In the genomic region with DNA sequence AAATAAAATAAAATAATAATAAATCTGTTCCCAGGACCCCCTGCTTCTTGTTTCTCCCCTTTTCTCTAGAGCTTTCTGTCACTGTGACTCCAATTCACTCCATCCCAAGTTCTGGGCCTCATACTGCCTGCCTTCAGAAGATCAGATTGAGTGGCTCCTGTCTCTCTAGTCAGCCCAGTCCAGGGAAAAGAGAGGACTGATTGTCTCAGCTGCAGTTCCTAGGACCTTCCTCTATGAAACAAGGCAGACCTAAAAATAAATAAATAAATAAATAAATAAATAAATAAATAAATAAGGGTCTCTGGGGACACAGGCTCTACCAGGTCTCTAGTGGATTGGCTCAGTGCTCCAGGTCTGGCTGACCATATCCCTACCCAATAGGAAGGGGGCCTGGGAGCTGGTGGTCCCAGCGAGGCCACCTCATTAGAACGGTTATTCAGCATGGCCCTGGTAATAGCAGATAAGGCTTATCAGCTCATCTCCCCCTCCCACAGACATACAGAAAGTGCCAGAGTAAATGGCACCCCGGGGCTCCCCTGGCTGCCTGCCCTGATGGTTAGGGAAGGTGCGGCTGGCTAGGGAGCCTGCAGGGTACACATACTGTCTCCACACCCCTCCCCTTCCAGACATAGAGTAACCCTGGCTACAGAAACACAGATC, we compare ENCODE assay signal across 1 mouse cellular context.
TF ChIP-seq lines count a peak whose summit lies in the region.

No protein-coding gene starts in this region.

TF ChIP-seq in MEL, 35 proteins besides CTCF, POLR2A, EP300 and RAD21:
- peak; percentile 60 for TF ChIP-seq TAL1 (IDR thresholded peaks at IDR 0.05; ENCODE audit: low read length)
- 0 out of 2 replicates have a peak, but pooled peaks have one; percentile 34 for TF ChIP-seq TBP (IDR thresholded peaks at IDR 0.05; ENCODE audit: low read depth, low read length)
- peak; percentile 58 for TF ChIP-seq ETS1 (IDR thresholded peaks at IDR 0.05; ENCODE audit: low read depth, low read length)
- TF ChIP-seq GATA1 (IDR thresholded peaks at IDR 0.05; ENCODE audit: low read depth, low read length) = peak; percentile 86
- no peak for TF ChIP-seq NRF1 (IDR thresholded peaks at IDR 0.05; ENCODE audit: insufficient read depth, low read depth, low read length, poor library complexity, severe bottlenecking)
- TF ChIP-seq RCOR1 (IDR thresholded peaks at IDR 0.05; ENCODE audit: low read depth, low read length) = peak; percentile 41; the same call in 1 of the 2 replicates
- TF ChIP-seq MYC (IDR thresholded peaks at IDR 0.05; ENCODE audit: low read depth, low read length) = 0 out of 2 replicates have a peak, but pooled peaks have one; percentile 32
- no peak for TF ChIP-seq SMC3 (IDR thresholded peaks at IDR 0.05; ENCODE audit: low read depth, low read length)
- TF ChIP-seq MYB (IDR thresholded peaks at IDR 0.05; ENCODE audit: low read depth, low read length) = peak; percentile 79
- peak; percentile 41; the same call in 1 of the 2 replicates for TF ChIP-seq MAX (IDR thresholded peaks at IDR 0.05; ENCODE audit: low read length)
- peak; percentile 91 for TF ChIP-seq TCF12 (IDR thresholded peaks at IDR 0.05; ENCODE audit: low read depth, low read length)
- no peak for TF ChIP-seq NELFE (IDR thresholded peaks at IDR 0.05; ENCODE audit: low read depth, low read length)
- TF ChIP-seq HCFC1 (IDR thresholded peaks at IDR 0.05; ENCODE audit: low read depth, low read length) = no peak
- 0 out of 2 replicates have a peak, but pooled peaks have one; percentile 15 for TF ChIP-seq MXI1 (IDR thresholded peaks at IDR 0.05; ENCODE audit: low read depth, low read length)
- TF ChIP-seq MAZ (IDR thresholded peaks at IDR 0.05; ENCODE audit: low read depth, low read length) = 0 out of 2 replicates have a peak, but pooled peaks have one; percentile 61
